Mouse (Mus musculus): ENCODE measurements around the gene Gm20695.
A peak's percentile ranks its signal among the peaks of the same experiment; 100 is the strongest.
"Not testable (repeated sequence)": the region's sequence is repeated elsewhere in the genome, so short reads cannot be mapped to it uniquely, and the experiment has no call there.

Gm20695 gene

DNA sequence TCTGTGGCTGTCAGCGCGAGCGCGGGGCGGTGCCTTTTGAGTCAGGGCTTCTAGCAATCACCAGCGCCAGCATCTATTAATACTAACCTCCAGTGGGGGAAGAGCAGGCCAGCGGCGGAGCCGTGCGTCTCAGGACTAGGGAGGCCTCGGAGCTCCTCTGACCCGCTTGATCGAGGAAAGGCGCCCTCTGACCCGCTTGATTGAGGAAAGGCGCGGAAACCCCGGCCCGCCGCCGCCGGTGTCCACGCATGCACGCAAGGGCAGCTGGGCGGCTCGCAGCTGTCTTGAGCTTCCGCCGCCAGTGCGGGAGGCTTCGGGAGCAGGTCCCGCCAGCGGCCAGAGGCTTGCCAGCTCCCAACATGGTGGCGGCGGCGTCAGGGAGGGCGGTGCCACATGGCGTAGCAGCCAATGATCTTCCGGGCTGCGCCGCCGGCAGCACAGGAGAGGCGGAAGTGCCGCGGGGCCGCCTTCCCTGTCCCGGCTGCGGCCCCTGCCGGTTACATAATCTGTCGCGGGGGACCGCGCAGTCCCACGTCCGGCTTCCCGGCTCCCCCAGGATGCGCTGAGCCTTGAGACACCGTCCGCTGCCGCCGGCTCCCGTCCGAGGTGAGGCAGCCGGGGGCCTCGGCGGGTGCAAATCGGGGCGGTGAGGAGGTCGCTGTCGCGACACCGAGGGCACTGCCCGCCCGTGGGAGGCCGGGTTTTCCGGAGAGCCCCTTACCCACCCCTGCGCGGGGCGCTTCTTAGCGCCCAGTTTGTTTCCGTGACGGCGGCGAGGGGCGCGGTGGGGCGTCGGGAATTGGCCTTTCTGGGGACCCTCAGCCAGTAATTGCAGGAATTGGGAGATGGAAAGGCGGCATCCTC lies at the start of gene Gm20695, which contains the start of gene Zfp597:
Gene Gm20695 (plus strand): TSS at position 448 of the 864 bp plus-strand sequence.
Gene Zfp597 (minus strand): TSS at position 361 of the 864 bp plus-strand sequence.
- DNase-seq (ENCODE audit: low spot score in 2 of 2) = peak; percentile 91 to 93

DNA sequence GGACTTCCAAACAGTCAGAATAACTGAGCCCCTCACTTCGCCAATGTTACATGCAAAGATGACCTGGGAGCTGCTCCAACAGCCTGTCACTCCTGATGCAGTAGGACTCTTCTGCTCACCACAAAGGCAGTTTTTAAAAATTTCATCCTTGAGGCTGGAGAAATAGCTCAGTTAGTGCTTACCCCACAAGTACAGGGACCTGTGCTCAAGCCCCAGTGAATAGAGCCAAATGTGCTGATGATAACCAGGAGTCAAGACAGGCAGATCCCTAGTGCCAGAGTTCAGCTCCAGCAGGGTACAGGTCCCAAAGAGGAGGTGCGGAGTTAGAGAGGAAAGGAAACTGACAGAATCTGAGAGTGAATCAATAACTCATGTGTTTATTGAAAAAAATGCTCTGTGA lies 49.0 kb upstream of the Gm20695 start:
- DNase-seq (ENCODE audit: low spot score in 2 of 2) = no peak

DNA sequence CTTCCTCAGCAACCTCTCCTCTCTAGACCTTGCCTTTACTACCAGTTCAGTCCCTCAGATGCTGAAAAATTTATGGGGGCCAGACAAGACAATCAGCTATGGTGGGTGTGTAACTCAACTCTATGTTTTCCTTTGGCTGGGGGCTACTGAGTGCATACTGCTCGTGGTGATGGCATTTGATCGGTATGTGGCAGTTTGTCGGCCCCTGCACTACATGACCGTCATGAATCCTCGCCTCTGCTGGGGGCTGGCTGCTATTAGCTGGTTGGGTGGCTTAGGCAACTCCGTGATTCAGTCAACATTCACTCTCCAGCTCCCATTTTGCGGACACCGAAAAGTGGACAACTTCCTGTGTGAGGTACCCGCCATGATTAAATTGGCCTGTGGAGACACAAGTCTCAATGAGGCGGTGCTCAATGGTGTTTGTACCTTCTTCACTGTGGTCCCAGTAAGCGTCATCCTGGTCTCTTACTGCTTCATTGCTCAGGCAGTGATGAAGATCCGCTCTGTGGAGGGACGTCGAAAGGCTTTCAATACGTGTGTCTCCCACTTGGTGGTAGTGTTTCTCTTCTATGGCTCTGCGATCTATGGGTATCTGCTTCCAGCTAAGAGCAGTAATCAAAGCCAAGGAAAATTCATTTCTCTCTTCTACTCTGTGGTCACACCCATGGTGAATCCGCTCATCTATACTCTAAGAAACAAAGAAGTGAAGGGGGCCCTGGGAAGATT lies 45.1 kb upstream of the Gm20695 start:
- DNase-seq (ENCODE audit: low spot score in 2 of 2) = no peak

DNA sequence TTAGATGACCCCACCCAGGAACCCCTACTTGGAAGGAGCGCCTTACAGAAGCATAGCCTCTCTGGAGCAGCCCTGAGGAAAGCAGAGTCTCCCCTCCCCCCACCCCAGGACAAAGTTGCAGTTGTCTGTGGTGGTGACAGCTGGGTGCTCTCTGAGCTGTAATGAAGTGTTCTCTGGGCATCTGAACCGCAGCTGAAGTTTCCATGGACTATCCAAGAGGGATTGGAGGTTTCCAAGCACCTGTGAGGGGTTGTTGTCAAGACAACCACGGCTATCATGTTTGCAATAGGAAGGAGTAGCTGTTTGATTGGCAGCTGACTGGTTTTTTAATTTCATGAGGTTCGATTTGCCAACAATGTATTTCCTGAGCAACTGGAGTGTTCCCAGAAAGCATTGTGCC lies 41.5 kb upstream of the Gm20695 start:
- no peak for DNase-seq (ENCODE audit: low spot score in 2 of 2)

DNA sequence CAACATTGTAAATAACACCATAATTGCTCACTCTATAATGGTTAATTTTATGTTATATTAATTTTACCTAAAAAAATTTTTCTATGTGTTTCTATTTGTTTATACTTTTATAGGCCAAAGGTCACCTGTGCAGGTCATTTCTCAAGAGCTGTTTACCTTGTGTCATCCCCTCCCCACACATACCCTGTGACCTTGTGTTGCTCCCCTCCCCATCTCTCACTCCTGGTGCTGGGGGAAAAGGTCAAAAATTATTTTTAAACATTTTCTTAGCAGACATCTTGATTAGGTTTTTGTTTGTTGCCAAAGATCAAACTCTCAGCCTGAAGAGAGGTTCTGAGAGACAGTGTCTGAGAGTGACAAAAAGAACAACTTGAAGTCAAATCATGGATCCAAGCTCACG lies 40.7 kb upstream of the Gm20695 start:
- no peak for DNase-seq (ENCODE audit: low spot score in 2 of 2)

DNA sequence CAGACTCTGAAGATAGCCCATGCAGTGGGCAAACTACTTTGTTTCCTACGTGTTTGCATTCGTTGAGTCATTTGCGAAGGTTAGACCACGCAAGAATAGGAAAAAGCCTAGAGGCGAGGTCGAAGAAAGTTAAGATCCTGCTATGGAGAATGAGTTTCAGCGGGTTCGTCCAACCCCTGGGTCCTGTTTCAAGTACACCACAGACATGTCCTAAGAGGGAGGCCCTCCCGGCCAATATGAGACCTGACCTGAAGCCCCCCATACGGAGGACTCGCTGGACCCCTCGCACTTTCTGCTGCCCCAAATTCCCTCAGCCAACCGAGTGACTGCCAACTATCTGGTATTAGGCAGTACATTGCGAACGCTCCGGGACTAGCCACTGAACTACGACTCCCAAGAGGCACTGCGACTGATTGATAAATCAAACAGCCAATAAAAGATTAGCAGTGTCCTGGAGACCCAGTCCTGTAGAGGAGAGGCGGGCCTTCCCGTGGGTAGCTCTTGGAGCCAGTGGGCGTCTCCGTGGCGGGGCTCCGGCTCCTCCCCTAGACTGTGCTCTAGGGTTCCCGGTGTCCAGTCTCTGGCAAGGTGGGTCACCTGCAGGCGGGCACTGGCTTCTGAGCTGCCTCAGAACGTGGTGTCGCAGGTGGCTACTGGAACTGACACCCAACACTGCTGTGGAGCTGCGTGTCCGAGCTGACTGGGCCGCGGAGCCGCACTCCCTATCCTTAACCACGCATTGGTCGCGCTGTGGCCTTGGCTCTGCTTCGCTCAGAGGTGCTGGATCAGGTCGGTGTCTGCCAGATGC lies 37.5 kb upstream of the Gm20695 start, which contains the start of gene Zfp174:
Gene Zfp174 (plus strand): TSS at position 558 of the 808 bp plus-strand sequence.
- peak; percentile 95 to 96 for DNase-seq (ENCODE audit: low spot score in 2 of 2)

DNA sequence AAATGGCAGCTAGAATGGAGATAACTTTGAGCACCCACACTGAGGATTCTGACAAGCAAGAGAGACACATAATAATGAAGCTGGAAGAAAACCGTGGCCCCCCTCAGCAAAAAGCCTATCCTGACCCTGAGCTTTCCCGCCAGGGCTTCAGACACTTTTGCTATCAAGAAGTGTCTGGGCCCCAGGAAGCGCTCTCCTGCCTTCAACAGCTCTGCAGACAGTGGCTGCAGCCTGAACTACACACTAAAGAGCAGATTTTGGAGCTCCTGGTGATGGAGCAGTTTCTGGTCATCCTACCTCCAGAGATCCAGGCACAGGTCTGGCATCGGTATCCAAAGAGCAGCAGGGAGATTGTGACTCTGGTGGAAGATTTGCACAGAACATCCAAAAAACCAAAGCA lies 36.6 kb upstream of the Gm20695 start:
- DNase-seq (ENCODE audit: low spot score in 2 of 2) = no peak

DNA sequence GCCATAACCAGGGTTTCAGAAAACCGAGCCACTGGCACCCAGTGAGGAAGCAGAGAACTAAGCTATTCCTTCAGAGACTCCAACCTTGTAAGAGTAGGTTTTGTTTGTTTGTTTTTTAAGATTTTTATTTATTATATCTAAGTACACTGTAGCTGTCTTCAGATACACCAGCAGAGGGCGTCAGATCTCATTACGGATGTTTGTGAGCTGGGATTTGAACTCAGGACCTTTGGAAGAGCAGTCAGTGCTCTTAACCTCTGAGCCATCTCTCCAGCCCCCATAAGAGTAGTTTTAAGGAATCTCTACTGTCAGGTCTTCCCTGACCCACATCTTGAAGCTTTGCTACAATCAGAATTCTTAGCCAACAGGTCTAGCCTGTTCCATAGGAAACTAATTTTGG lies 36.0 kb upstream of the Gm20695 start:
- DNase-seq (ENCODE audit: low spot score in 2 of 2) = no peak

DNA sequence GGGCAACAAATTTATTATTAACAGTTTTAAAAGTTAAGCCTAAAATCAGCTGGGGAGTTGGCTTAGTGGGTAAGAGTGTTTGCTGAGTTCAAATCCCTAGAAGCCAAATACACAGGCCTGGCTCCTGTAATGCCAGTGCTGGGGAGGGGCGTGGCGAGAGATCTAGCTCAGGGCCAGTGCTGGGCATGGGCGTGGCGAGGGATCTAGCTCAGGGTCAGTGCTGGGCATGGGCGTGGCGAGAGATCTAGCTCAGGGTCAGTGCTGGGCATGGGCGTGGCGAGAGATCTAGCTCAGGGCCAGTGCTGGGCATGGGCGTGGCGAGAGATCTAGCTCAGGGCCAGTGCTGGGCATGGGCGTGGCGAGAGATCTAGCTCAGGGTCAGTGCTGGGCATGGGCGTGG lies 33.1 kb upstream of the Gm20695 start:
- DNase-seq (ENCODE audit: low spot score in 2 of 2) = not testable (repeated sequence)

DNA sequence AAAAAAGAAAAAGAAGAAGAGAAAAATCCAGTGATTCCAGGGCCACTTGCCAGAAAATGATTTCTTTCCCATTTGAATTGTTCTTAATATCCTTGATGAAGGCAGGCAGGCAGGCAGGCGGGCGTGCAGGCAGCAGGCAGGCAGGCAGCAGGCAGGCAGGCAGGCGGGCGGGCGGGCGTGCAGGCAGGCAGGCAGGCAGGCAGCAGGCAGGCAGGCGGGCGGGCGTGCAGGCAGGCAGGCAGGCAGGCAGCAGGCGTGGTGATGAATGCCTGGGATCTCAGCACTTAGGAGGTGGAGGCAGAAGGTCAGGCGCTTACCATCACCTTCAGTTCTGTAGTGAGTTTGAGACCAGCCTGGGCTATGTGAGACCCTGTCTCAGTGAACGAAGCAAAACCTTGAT lies 31.9 kb upstream of the Gm20695 start:
- DNase-seq (ENCODE audit: low spot score in 2 of 2) = no peak

DNA sequence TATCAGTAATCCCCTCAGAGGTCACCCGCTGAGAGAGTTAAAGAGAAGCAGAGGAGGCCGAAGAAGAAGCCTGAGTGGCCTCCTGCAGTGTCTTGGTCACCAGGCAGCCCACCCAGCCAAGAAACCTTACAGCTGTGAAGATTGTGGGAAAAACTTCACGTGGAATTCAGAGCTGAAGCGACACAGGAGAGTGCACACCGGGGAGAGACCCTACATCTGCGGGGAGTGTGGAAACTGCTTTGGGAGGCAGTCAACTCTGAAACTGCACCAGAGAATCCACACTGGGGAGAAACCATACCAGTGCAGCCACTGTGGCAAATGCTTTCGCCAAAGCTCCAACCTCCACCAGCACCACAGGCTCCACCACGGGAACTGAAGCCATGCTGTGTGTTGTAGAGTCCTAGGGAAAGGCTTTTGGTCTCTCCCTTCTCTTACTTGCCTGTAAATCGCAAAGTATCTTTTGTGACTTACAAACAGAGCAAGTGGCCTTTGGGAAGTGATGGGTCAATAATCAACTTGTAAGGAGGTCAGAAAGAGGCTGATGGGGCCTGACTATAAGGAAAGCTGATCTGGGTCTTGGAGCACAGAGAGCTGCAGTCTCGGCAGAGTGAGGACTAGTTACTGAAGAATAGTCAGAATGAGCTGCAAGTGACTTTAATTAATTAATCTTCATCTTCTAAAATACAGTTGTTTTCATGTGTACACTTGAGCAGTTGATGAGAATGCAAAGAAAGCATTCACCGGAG lies 29.8 kb upstream of the Gm20695 start:
- no peak for DNase-seq (ENCODE audit: low spot score in 2 of 2)

DNA sequence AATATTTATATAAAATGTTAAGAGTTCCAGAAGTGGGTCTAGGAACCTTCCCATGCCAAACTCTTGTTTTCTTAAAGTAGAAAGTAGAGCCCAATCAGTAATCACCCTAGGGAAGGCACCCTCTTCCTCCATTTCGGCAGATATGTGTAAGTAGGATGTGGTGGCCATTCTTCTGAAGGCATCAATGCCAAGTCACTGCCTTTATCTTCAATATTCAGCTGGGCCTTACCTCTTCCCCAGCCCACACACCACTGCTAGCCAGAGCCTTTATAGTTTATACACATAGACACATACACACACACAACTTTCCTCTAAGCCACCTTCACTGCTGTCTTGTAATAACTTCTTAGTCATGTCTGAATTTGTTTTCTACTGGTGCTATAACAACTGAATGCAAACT lies 28.7 kb upstream of the Gm20695 start:
- no peak for DNase-seq (ENCODE audit: low spot score in 2 of 2)

DNA sequence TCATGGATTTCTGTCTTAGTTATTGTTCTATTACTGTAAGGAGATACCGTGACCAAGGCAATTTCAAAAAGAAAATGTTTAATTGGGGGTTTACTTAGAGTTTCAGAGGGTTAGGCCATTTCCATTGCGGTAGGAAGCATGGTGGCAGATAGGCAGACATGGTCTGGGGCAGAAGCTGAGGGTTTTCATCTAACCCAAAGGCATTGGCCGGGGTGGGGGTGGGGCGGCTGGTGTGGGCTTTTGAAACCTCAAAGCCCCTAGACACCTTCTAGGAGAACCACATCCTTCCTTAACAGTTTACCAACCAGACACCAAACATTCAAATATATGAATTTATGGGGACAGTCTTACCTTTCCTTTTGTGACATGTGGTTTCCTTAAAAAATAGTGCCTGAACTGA lies 25.2 kb upstream of the Gm20695 start:
- DNase-seq (ENCODE audit: low spot score in 2 of 2) = no peak

DNA sequence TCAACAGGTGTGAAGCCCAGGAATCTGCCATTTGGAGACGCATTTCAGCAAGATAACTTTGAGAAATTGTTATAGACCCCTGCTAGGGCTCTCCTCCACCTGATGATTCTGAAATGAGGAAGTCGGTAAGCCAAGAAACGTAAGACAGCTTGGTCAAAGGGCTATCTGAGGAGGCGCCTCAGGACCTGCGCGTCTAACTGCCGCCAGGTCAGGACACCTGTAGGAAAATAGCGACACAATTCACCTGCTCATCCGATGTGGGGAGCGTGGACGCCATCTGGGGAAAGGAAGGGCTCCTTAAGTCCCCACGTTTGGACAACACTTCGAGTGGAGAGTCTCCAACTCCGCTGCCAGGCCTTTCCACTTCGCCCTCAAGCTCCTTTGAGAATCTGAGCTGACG lies 12.6 kb upstream of the Gm20695 start:
- DNase-seq (ENCODE audit: low spot score in 2 of 2) = no peak

DNA sequence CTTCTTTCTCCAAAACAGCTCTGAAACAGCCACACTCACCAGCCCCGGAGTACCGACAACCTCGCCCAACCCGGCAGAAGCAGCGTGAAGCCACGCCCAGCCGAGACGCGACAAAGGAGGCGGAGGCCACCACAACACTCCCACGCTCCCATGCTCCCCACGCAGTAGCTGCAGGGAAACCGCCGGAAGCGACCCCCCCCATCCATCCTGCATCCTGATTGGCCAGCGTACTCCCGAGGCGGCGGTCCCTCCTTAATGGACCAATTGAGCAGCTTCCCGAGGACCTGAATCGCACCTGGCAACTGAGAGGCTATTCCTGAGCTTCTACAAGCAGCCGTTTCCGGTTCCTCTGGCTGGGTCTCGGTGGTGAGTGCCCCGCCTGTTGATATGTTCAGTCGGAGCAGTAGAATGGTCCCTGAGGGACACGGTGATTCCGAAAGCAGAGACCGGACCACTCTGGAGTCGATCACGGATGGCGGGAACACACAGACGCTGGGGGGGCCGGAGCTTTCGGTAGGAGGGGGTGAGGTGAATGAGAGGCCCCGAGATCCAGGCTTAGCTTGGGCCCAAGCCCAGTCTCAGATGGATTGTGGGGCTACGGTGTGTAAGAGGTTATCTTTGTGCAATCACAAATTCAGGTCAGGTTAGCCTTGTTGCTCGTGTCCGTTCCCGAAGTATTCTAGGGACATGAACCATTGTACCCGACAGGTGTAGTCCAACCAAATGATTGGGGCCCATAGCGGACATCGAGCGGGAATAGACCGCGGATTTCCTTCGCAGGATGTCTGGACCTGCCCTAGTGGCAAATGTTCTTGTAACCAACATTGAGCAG lies 12.0 kb upstream of the Gm20695 start, which contains the start of gene Naa60:
Gene Naa60 (plus strand): TSS at position 160 of the 832 bp plus-strand sequence.
- peak; percentile 79 to 84 for DNase-seq (ENCODE audit: low spot score in 2 of 2)

DNA sequence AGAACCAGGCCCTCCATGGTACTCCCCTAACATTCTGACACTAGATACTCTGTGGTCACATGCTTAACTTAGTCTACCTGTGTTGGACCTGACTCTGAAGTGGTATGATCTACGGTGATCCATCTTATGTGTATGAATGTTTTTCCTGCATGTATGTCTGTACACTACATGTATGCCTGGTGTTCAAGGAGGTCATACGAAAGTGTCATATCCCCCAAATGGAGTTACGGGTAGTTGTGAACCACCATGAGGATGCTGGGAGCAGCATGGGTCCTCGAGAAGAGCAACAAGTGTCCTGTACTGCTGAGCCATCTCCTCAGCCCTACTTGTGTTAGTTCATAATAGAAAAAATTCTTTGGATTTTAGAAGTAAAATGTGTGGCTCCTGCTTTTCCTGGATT lies 8.1 kb upstream of the Gm20695 start:
- DNase-seq (ENCODE audit: low spot score in 2 of 2) = no peak

DNA sequence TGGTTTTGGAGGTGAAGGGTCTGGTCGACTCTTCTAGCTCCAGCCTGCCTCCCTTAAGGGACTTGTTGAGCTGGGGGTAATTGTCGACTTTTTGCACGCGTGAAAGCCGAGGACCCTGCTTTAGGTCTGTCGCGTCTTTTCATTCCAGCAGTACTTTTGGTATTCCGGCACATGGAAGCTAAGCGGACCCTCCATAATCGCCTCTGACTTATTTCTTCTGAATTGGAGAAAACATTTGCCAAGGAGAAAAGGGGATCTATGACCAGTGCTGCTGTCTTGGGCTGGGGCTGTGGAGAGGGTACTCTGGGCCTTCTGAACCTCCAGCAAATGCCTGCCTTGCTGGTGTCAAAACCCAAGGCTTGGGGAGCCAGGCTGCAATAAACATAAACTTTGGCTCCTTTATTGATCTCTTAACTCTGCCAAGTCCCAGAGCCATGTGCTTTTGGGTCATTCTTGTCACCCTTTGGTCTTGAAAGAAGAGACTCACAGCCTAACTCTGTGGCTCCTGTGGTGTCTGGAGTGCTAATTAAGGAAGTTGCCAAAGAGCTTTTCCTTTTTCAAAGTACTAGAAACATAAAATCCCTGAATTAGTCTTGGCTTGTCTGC lies 720 bp downstream of the Gm20695 start:
- no peak for DNase-seq (ENCODE audit: low spot score in 2 of 2)

DNA sequence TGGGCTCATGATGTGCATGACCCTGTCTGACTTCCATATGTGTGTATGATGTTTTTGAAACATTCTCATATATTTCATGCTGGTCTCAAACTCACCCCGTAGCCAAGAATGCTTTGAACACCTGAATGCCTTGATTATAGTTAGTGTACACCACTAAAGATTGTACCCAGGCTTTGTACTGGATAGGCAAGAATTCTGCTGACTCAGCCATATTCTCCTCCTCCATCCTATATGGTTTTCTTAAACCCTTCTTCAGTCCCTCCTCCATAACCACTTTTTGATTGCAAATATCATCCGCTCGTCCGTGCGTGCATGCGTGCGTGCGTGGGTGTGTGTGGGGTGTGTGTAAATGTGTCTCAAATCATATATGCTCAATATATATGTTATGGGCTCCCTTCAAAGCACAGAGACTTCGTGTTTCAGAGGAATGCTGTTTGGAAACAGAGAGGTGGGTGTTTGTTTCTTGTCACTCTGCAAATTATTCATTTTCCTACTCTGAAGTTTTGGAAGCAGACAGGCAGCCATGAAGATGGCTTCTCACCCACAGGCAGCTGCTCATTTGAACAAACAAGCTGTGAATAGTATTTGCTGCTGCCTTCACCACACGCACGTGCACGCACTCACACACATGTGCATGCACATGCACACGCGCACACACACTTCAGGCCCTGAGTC lies 7.3 kb downstream of the Gm20695 start:
- DNase-seq (ENCODE audit: low spot score in 2 of 2) = no peak

DNA sequence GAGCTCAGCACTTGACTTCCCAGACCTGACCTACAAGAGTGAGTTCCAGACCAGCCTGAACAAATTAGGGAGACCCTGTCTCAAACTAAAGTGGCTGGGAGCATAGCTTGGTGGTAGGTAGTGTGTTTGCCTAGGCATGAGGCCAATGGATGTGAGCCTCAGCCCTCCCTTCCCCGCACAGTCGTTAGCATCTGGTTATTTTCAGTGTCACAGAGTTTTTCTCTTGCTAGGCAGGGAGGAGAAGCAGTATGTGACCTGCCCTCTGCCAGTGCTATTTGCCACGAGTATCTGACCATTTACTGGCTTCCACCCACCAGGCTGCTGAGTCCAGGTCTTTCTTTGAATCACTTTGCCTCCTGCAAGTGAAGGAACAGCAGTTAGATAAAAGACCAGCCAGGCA lies 9.3 kb downstream of the Gm20695 start:
- DNase-seq (ENCODE audit: low spot score in 2 of 2) = no peak

Data from frontal cortex, postnatal 36 days (tissue).